Comparison of ENCODE assay signal across 9 mouse cellular contexts in genomic region chr7:39487159-39487853, GRCm38 (mm10). TPM values are rescaled to one million over a fixed set of nuclear protein-coding genes. Genes with fewer than 3 reads are reported as not detected.
DNase-seq lines count a peak whose midpoint lies in the region; ATAC-seq and TF ChIP-seq lines count a peak whose summit lies in the region.
"Had no signal": no experiment of that assay in that cellular context is flagged by ENCODE, and none has a peak within 500 bp of the region (broad histone marks: within the 10 kb centered on the region; RNA-seq: fewer than 3 reads in every experiment).

No protein-coding gene starts in this region.

- H3K4me2 ChIP-seq in embryonic facial prominence, embryonic 11.5 days (ENCODE audit: low read depth, low read length): peak overlapping the region; percentile 73
- peak overlapping the region; percentile 66 for H3K4me2 ChIP-seq in hindbrain, postnatal 0 days (ENCODE audit: low read depth, low read length)
- peak overlapping the region; percentile 86 for H3K4me2 ChIP-seq in lung, embryonic 15.5 days

- peak; percentile 81 for ATAC-seq in embryonic facial prominence, embryonic 11.5 days (replicated peaks; ENCODE audit: insufficient number of reproducible peaks, low FRiP score, low TSS enrichment, low read depth)
- peak; percentile 84 for ATAC-seq in hindbrain, postnatal 0 days
- peak; percentile 73 for ATAC-seq in lung, embryonic 15.5 days (ENCODE audit: borderline replicate concordance, extremely low read depth, low FRiP score, low TSS enrichment)

- H3K27ac ChIP-seq in embryonic facial prominence, embryonic 11.5 days (replicated peaks; ENCODE audit: low read depth, low read length): no peak overlapping the region
- peak overlapping the region; percentile 83 for H3K27ac ChIP-seq in hindbrain, postnatal 0 days
- H3K27ac ChIP-seq in lung, embryonic 15.5 days: no peak overlapping the region

- H3K9ac ChIP-seq in embryonic facial prominence, embryonic 11.5 days (replicated peaks; ENCODE audit: low read length): peak overlapping the region; percentile 73
- peak overlapping the region; percentile 75 for H3K9ac ChIP-seq in hindbrain, postnatal 0 days (replicated peaks; ENCODE audit: low read length)
- H3K9ac ChIP-seq in lung, embryonic 15.5 days: peak overlapping the region; percentile 51

- H3K4me3 ChIP-seq in embryonic facial prominence, embryonic 11.5 days (ENCODE audit: low read depth, low read length): peak overlapping the region; percentile 47
- peak overlapping the region; percentile 48 for H3K4me3 ChIP-seq in hindbrain, postnatal 0 days (ENCODE audit: low read length)
- peak overlapping the region; percentile 50 for H3K4me3 ChIP-seq in lung, embryonic 15.5 days
- H3K4me3 ChIP-seq: erythroblast, embryonic 14.5 days had no signal

- no peaks in the 10 kb centered on the region for H3K9me3 ChIP-seq in embryonic facial prominence, embryonic 11.5 days (replicated peaks; ENCODE audit: control insufficient read depth, low read length)
- H3K9me3 ChIP-seq in hindbrain, postnatal 0 days (ENCODE audit: low read length): no peaks in the 10 kb centered on the region
- no peaks in the 10 kb centered on the region for H3K9me3 ChIP-seq in lung, embryonic 15.5 days

- no peaks in the 10 kb centered on the region for H3K27me3 ChIP-seq in embryonic facial prominence, embryonic 11.5 days (ENCODE audit: control insufficient read depth, insufficient read depth, low read length)
- H3K27me3 ChIP-seq in hindbrain, postnatal 0 days (ENCODE audit: insufficient read depth, low read length): no peaks in the 10 kb centered on the region
- no peaks in the 10 kb centered on the region for H3K27me3 ChIP-seq in lung, embryonic 15.5 days

- no peak for TF ChIP-seq CTCF in hindbrain, postnatal 0 days (IDR thresholded peaks at IDR 0.05; ENCODE audit: low read depth)

- DNase-seq in adrenal gland, adult 2 months: peak; percentile 14
- DNase-seq in adrenal gland, adult 8-10 months: no peak
- DNase-seq in ZHBTc4 (ENCODE audit: low read depth, low spot score): peak; percentile 78
- peak; percentile 70 for DNase-seq in embryonic facial prominence, embryonic 11.5 days (ENCODE audit: low spot score)
- peak; percentile 76 for DNase-seq in hindbrain, postnatal 0 days (ENCODE audit: low spot score)
- peak; percentile 9 for DNase-seq in right cerebral cortex, postnatal 14 days
- DNase-seq in thymus, postnatal 0 days (ENCODE audit: low spot score): no peak

- 13% methylated on average over 23 of the region's 23 CpGs for WGBS in embryonic facial prominence, embryonic 11.5 days
- WGBS in hindbrain, postnatal 0 days: 17% methylated on average over 23 of the region's 23 CpGs
- 17% methylated on average over 23 of the region's 23 CpGs for WGBS in lung, embryonic 15.5 days

- no peaks in the 10 kb centered on the region for H3K36me3 ChIP-seq in embryonic facial prominence, embryonic 11.5 days (replicated peaks; ENCODE audit: control insufficient read depth, insufficient read depth, low read depth, low read length)
- H3K36me3 ChIP-seq in hindbrain, postnatal 0 days (ENCODE audit: insufficient read depth, low read length): no peaks in the 10 kb centered on the region
- no peaks in the 10 kb centered on the region for H3K36me3 ChIP-seq in lung, embryonic 15.5 days

- no peaks in the 10 kb centered on the region for H3K4me1 ChIP-seq in embryonic facial prominence, embryonic 11.5 days (ENCODE audit: control insufficient read depth, insufficient read depth, low read length)
- no peaks in the 10 kb centered on the region for H3K4me1 ChIP-seq in hindbrain, postnatal 0 days (ENCODE audit: insufficient read depth, low read length)
- no peaks in the 10 kb centered on the region for H3K4me1 ChIP-seq in lung, embryonic 15.5 days

RNA-seq across cellular contexts. Expression of gene Zfp619, which starts 30.3 kb away (rescaled TPM):
- 1 to 10 TPM; 2.3 to 2.6 TPM for total RNA-seq in adrenal gland, adult 2 months (2021)
- 0.07 and 0.12 TPM in 2 replicates for polyA plus RNA-seq in adrenal gland, adult 2 months (2012; rRNA removed)
- 1 to 10 TPM; 2.0 to 4.5 (median 3.0) TPM for total RNA-seq in adrenal gland, adult 8-10 months (2022)
- polyA plus RNA-seq in embryonic facial prominence, embryonic 11.5 days (2014; fragmentation: Nextera tagmentation; extraction: Ambion mirVana): 3.2 and 3.6 TPM in 2 replicates
- 3.7 TPM in 2 replicates for total RNA-seq in hindbrain, postnatal 0 days (2014; rRNA removed)
- 1.2 and 1.4 TPM in 2 replicates for polyA plus RNA-seq in hindbrain, postnatal 0 days (2015; fragmentation: Nextera tagmentation; extraction: Ambion mirVana)
- polyA plus RNA-seq in lung, embryonic 15.5 days (2015; fragmentation: Nextera tagmentation; extraction: Ambion mirVana): 1.9 and 2.0 TPM in 2 replicates
- 0.34 and 0.40 TPM in 2 replicates for polyA plus RNA-seq in thymus, postnatal 0 days (2015; fragmentation: Nextera tagmentation; extraction: Ambion mirVana)
- polyA plus RNA-seq: erythroblast, embryonic 14.5 days had no signal

Comparison
In these comparisons a context has a peak if more than half of its experiments do, and no peak if none do; other contexts are left out.
1. DNase-seq: peak in adrenal gland, adult 2 months (single experiment), ZHBTc4 (single experiment), embryonic facial prominence, embryonic 11.5 days (single experiment), hindbrain, postnatal 0 days (single experiment) and right cerebral cortex, postnatal 14 days (single experiment); none in adrenal gland, adult 8-10 months (single experiment) and thymus, postnatal 0 days (single experiment).
2. Peak in every context shown above with its lines, with median percentiles within 50 percentile points of each other: ATAC-seq, H3K4me2 ChIP-seq, H3K4me3 ChIP-seq and H3K9ac ChIP-seq.